Mouse (Mus musculus) erythroblast, embryonic 14.5 days (primary cell): ENCODE measurements around the gene Npvf.

Experiments
- GATA1 ChIP-seq: IDR thresholded peaks from 2 replicates; pipeline ENCODE4 v1.6.1; 2012; ENCODE audit warnings: low read length, inconsistent platforms, mixed read lengths
- TAL1 ChIP-seq: IDR thresholded peaks from 3 replicates; pipeline ENCODE4 v1.6.1; 2012; ENCODE audit warnings: low read length, inconsistent platforms, mixed read lengths

DNA sequence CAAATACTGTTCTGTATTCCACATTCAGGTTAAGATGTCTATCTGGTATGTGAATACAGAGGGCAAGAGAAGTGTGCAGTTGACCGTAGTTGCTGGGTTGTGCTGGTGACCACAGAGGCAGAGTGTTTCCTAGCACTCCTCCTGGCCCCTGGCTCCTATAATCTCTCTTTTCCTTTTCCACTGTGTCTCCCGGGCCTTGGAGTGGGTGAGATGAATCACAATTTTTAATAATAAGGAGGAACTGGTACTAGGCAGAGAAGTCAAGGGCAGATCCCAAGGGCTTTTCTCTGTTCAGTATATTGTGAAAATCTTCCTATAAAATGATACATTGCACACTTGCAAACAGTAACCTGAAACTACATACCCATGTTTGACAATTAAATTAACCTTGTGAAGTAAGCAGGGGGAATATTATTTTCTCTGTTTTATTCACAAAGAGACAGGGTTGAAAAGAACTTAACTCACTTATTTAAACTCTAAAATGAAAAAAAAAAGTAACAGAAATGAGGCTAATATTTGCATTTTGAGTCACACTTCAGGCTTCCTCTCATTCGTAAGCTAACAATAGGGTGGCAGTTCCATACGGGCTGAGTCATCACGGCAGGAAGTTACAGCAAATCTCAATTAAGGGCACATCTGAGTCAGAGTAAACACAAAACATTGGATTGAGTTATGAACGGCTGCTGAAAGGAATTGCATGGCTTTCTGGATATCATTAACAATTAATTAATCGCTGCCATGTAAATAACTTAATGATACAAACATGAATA, 30.6 kb upstream of the Npvf start:
- TF ChIP-seq TAL1, result no peak
- no peak for TF ChIP-seq GATA1
